Mouse (Mus musculus) MEL (cell line): ENCODE results near the gene Etv5. TPM values are rescaled to one million over a fixed set of nuclear protein-coding genes. Genes with fewer than 3 reads are reported as not detected.
A peak's percentile ranks its signal among the peaks of the same experiment; 100 is the strongest.

Experiments used
- DNase-seq: peaks from one replicate; pipeline ENCODE4 v3.0.0; 2011; ENCODE audit warnings: low read depth, low spot score
- H3K27ac ChIP-seq: 2 replicates; pipeline ENCODE4 v1.5.1; 2012; ENCODE audit warnings: low read depth, mild to moderate bottlenecking, control low read depth, low read length, moderate library complexity; ENCODE audit not compliant: control insufficient read depth
- H3K27me3 ChIP-seq, 2 experiments: fragments of 150-350 bp in 1 of 2; sonication (generic) in 1 of 2; 2 replicates each; pipeline ENCODE4 v1.6.1; 2012; ENCODE audit warnings: low read length in 2 of 2, mild to moderate bottlenecking in 2 of 2, improper control_type of control experiment in 1 of 2, moderate library complexity in 1 of 2; ENCODE audit not compliant: insufficient read depth in 2 of 2, control insufficient read depth in 1 of 2
- H3K36me3 ChIP-seq, 2 experiments: 2 replicates each; pipeline ENCODE4 v1.6.1; 2012 to 2014; ENCODE audit warnings: low read length in 2 of 2, improper control_type of control experiment in 1 of 2, inconsistent platforms in 1 of 2, mild to moderate bottlenecking in 1 of 2; ENCODE audit not compliant: insufficient read depth in 2 of 2, control insufficient read depth in 1 of 2
- H3K4me1 ChIP-seq, 2 experiments: fragments of 150-350 bp in 1 of 2; sonication (generic) in 1 of 2; 2 replicates each; pipeline ENCODE4 v1.6.1; 2012; ENCODE audit warnings: low read length in 2 of 2, improper control_type of control experiment in 1 of 2, mild to moderate bottlenecking in 1 of 2; ENCODE audit not compliant: insufficient read depth in 2 of 2, control insufficient read depth in 1 of 2
- H3K4me3 ChIP-seq, 2 experiments: fragments of 150-350 bp in 1 of 2; sonication (generic) in 1 of 2; 2 replicates each; pipeline ENCODE4 v1.5.1; 2012; ENCODE audit warnings: low read depth in 2 of 2, low read length in 2 of 2, mild to moderate bottlenecking in 2 of 2, moderate library complexity in 2 of 2, control low read depth in 1 of 2, improper control_type of control experiment in 1 of 2; ENCODE audit not compliant: control insufficient read depth in 1 of 2, insufficient read depth in 1 of 2
- H3K79me2 ChIP-seq: 2 replicates; pipeline ENCODE4 v1.6.1; 2012; ENCODE audit warnings: mild to moderate bottlenecking, low read length, moderate library complexity; ENCODE audit not compliant: control insufficient read depth, poor library complexity, insufficient read depth
- H3K9ac ChIP-seq: 2 replicates; pipeline ENCODE4 v1.6.1; 2012; ENCODE audit warnings: low read depth, mild to moderate bottlenecking, control low read depth, low read length, moderate library complexity; ENCODE audit not compliant: control insufficient read depth, poor library complexity, severe bottlenecking
- H3K9me3 ChIP-seq: fragments of 150-350 bp; sonication (generic); replicated peaks from 2 replicates; pipeline ENCODE4 v1.6.1; 2012; ENCODE audit warnings: mild to moderate bottlenecking, low read length, improper control_type of control experiment, moderate library complexity; ENCODE audit not compliant: insufficient read depth
- CHD1 ChIP-seq: IDR thresholded peaks from 2 replicates; pipeline ENCODE4 v1.6.1; 2012; ENCODE audit warnings: low read depth, mild to moderate bottlenecking, inconsistent platforms, low read length, improper control_type of control experiment
- CTCF ChIP-seq, 3 experiments: IDR thresholded peaks in 2 of 3; conservative IDR thresholded peaks in 1 of 3; 2 replicates each; pipeline ENCODE4 v1.5.1; 2011 to 2012; ENCODE audit warnings: low read length in 3 of 3, low read depth in 2 of 3, mild to moderate bottlenecking in 2 of 3, improper control_type of control experiment in 1 of 3, inconsistent platforms in 1 of 3, mixed read lengths in 1 of 3, moderate library complexity in 1 of 3; ENCODE audit not compliant: control insufficient read depth in 1 of 3, insufficient read depth in 1 of 3, poor library complexity in 1 of 3, severe bottlenecking in 1 of 3
- ETS1 ChIP-seq: IDR thresholded peaks from 2 replicates; pipeline ENCODE4 v1.6.1; 2012; ENCODE audit warnings: low read depth, mild to moderate bottlenecking, inconsistent platforms, low read length, improper control_type of control experiment, moderate library complexity
- GABPA ChIP-seq: IDR thresholded peaks from 2 replicates; pipeline ENCODE4 v1.6.1; 2012; ENCODE audit warnings: low read depth, mild to moderate bottlenecking, inconsistent platforms, low read length, improper control_type of control experiment, moderate library complexity
- GATA1 ChIP-seq: IDR thresholded peaks from 2 replicates; pipeline ENCODE4 v1.6.1; 2011; ENCODE audit warnings: low read depth, low read length, improper control_type of control experiment
- HCFC1 ChIP-seq: IDR thresholded peaks from 2 replicates; pipeline ENCODE4 v1.6.1; 2012; ENCODE audit warnings: low read depth, mild to moderate bottlenecking, inconsistent platforms, low read length, improper control_type of control experiment, moderate library complexity
- JUND ChIP-seq: IDR thresholded peaks from 2 replicates; pipeline ENCODE4 v1.6.1; 2011; ENCODE audit warnings: low read depth, mild to moderate bottlenecking, improper control_type of control experiment, low read length
- KAT2A ChIP-seq: conservative IDR thresholded peaks from 2 replicates; pipeline ENCODE4 v1.6.1; 2012; ENCODE audit warnings: low read depth, low read length, improper control_type of control experiment, inconsistent platforms
- MAFK ChIP-seq: IDR thresholded peaks from 2 replicates; pipeline ENCODE4 v1.6.1; 2011; ENCODE audit warnings: low read depth, mild to moderate bottlenecking, low read length, improper control_type of control experiment, borderline replicate concordance
- MAX ChIP-seq: IDR thresholded peaks from 2 replicates; pipeline ENCODE4 v1.6.1; 2011; ENCODE audit warnings: low read length, improper control_type of control experiment
- MEF2A ChIP-seq: IDR thresholded peaks from 2 replicates; pipeline ENCODE4 v1.6.1; 2014; ENCODE audit warnings: low read depth, mild to moderate bottlenecking, inconsistent platforms, low read length, improper control_type of control experiment; ENCODE audit not compliant: poor library complexity, insufficient replicate concordance, severe bottlenecking; ENCODE audit errors: extremely low read depth
- MYC ChIP-seq: IDR thresholded peaks from 2 replicates; pipeline ENCODE4 v1.6.1; 2011; ENCODE audit warnings: low read depth, mild to moderate bottlenecking, low read length, improper control_type of control experiment, moderate library complexity
- NELFE ChIP-seq: IDR thresholded peaks from 2 replicates; pipeline ENCODE4 v1.6.1; 2011; ENCODE audit warnings: low read depth, low read length, improper control_type of control experiment
- POLR2A ChIP-seq, 2 experiments: IDR thresholded peaks; 2 replicates each; pipeline ENCODE4 v1.6.1; 2011 to 2012; ENCODE audit warnings: low read length in 2 of 2, mild to moderate bottlenecking in 2 of 2, control low read depth in 1 of 2, improper control_type of control experiment in 1 of 2, low read depth in 1 of 2, moderate library complexity in 1 of 2; ENCODE audit not compliant: control insufficient read depth in 1 of 2, insufficient read depth in 1 of 2, poor library complexity in 1 of 2
- POLR2AphosphoS2 ChIP-seq: IDR thresholded peaks from 2 replicates; pipeline ENCODE4 v1.6.1; 2011; ENCODE audit warnings: low read length, improper control_type of control experiment
- SIN3A ChIP-seq: IDR thresholded peaks from 2 replicates; pipeline ENCODE4 v1.6.1; 2012; ENCODE audit warnings: low read length, improper control_type of control experiment, inconsistent platforms
- TAL1 ChIP-seq: IDR thresholded peaks from 2 replicates; pipeline ENCODE4 v1.6.1; 2012; ENCODE audit warnings: mild to moderate bottlenecking, inconsistent platforms, low read length, moderate library complexity, mixed read lengths
- TCF12 ChIP-seq: IDR thresholded peaks from 2 replicates; pipeline ENCODE4 v1.6.1; 2014; ENCODE audit warnings: low read depth, mild to moderate bottlenecking, inconsistent platforms, low read length, improper control_type of control experiment, moderate library complexity
- UBTF ChIP-seq: IDR thresholded peaks from 2 replicates; pipeline ENCODE4 v1.6.1; 2012; ENCODE audit warnings: low read depth, mild to moderate bottlenecking, inconsistent platforms, low read length, improper control_type of control experiment, moderate library complexity, borderline replicate concordance; ENCODE audit not compliant: insufficient read depth
- USF1 ChIP-seq: IDR thresholded peaks from 2 replicates; pipeline ENCODE4 v1.6.1; 2014; ENCODE audit warnings: low read depth, mild to moderate bottlenecking, inconsistent platforms, low read length, improper control_type of control experiment, moderate library complexity
- USF2 ChIP-seq, 2 experiments: IDR thresholded peaks; 2 replicates each; pipeline ENCODE4 v1.6.1; 2011 to 2012; ENCODE audit warnings: improper control_type of control experiment in 2 of 2, low read length in 2 of 2, borderline replicate concordance in 1 of 2, inconsistent platforms in 1 of 2, low read depth in 1 of 2, mild to moderate bottlenecking in 1 of 2; ENCODE audit not compliant: insufficient read depth in 1 of 2
- ZC3H11A ChIP-seq: IDR thresholded peaks from 2 replicates; pipeline ENCODE4 v1.6.1; 2012; ENCODE audit warnings: low read depth, mild to moderate bottlenecking, inconsistent platforms, low read length, improper control_type of control experiment
- ZMIZ1 ChIP-seq: IDR thresholded peaks from 2 replicates; pipeline ENCODE4 v1.6.1; 2012; ENCODE audit warnings: low read depth, mild to moderate bottlenecking, inconsistent platforms, low read length, improper control_type of control experiment, moderate library complexity
- polyA plus RNA-seq, 2 experiments: library from polyadenylated mRNA; stranded (reverse) in 1 of 2; unstranded in 1 of 2; fragments of >175 nt in 1 of 2; fragments of >200 nt in 1 of 2; gene quantifications; 2 replicates each; pipeline versions ENCODE4 v1.2.1 to v1.2.4; 2012; ENCODE audit warnings: low replicate concordance in 2 of 2, low read depth in 1 of 2; ENCODE audit not compliant: insufficient read length in 2 of 2, insufficient read depth in 1 of 2, missing spikeins in 1 of 2
- total RNA-seq: library from RNA; depleted of rRNA; stranded (reverse); fragments of 300-350 nt; gene quantifications from 2 replicates; pipeline ENCODE4 v1.2.3, GENCODE M21; 2012

Etv5 gene
- total and polyA plus RNA-seq, 3 experiments = 8.2 to 18.3 TPM; not detected in 1

- TF ChIP-seq MEF2A (no peak), USF1 (no peak), MAX (peak; percentile 73), HCFC1 (peak; percentile 64)
Observed at GRCm38 (mm10) chr16:22439499-22440177, at the start of gene Etv5 (continued).

- no peak overlapping the region for H3K9ac ChIP-seq
- no peak overlapping the region for H3K27ac ChIP-seq
- 0 out of 4 replicates have a peak, but pooled peaks cover 0 to 1% of the 10 kb centered on the region in 2 experiments for H3K27me3 ChIP-seq
- no peak overlapping the region for H3K4me3 ChIP-seq
- no peaks in the 10 kb centered on the region for H3K9me3 ChIP-seq
- no peaks in the 10 kb centered on the region for H3K4me1 ChIP-seq
- H3K79me2 ChIP-seq = no peaks in the 10 kb centered on the region
- no peak for TF ChIP-seq MEF2A
- TF ChIP-seq ETS1 = no peak
- no peak for TF ChIP-seq KAT2A
- no peak for TF ChIP-seq TAL1
- TF ChIP-seq SIN3A = no peak
- TF ChIP-seq MYC = no peak
- TF ChIP-seq NELFE = no peak
- no peak for TF ChIP-seq MAX
- no peak for TF ChIP-seq GABPA
- no peak for TF ChIP-seq USF2 (IDR thresholded peaks at IDR 0.05; ENCODE audit: borderline replicate concordance in 1 of 2, insufficient read depth in 1 of 2, low read depth in 1 of 2, low read length in 2 of 2)
- no peak for TF ChIP-seq GATA1
- no peak for TF ChIP-seq POLR2AphosphoS2
- no peak for TF ChIP-seq ZMIZ1
- TF ChIP-seq HCFC1 = no peak
- TF ChIP-seq CTCF (IDR thresholded peaks at IDR 0.05 in 2 of 3, conservative IDR thresholded peaks at IDR 0.05 in 1 of 3; ENCODE audit: control insufficient read depth in 1 of 3, insufficient read depth in 1 of 3, low read depth in 2 of 3, low read length in 3 of 3, poor library complexity in 1 of 3, severe bottlenecking in 1 of 3) = no peak
- no peaks in the 10 kb centered on the region for H3K36me3 ChIP-seq
- no peak for DNase-seq
Observed at GRCm38 (mm10) chr16:22483900-22484299, 44.4 kb upstream of the Etv5 start.

GRCm38 (mm10) chr16:22479322-22479721 lies 39.8 kb upstream of the Etv5 start:
- peaks cover 0 to 3% of the 10 kb centered on the region in 2 experiments; a peak in 1 of 4 replicates for H3K27me3 ChIP-seq
- no peaks in the 10 kb centered on the region for H3K9me3 ChIP-seq
- no peaks in the 10 kb centered on the region for H3K4me1 ChIP-seq
- no peak for DNase-seq
- H3K79me2 ChIP-seq = no peaks in the 10 kb centered on the region
- TF ChIP-seq TCF12 = no peak
- TF ChIP-seq MYC = no peak
- TF ChIP-seq ETS1 = no peak
- no peak for TF ChIP-seq CHD1
- TF ChIP-seq POLR2A (IDR thresholded peaks at IDR 0.05; ENCODE audit: control insufficient read depth in 1 of 2, insufficient read depth in 1 of 2, low read depth in 1 of 2, low read length in 2 of 2, poor library complexity in 1 of 2) = no peak
- no peak for TF ChIP-seq NELFE
- TF ChIP-seq GABPA = no peak
- TF ChIP-seq TAL1 = no peak
- TF ChIP-seq ZMIZ1 = no peak
- TF ChIP-seq MAFK = no peak
- TF ChIP-seq HCFC1 = no peak
- TF ChIP-seq MEF2A = no peak
- TF ChIP-seq ZC3H11A = no peak
- TF ChIP-seq UBTF = no peak
- no peak for TF ChIP-seq SIN3A
- TF ChIP-seq JUND = no peak
- TF ChIP-seq, all 39 proteins: peak for 0
- no peak overlapping the region for H3K4me3 ChIP-seq
- no peaks in the 10 kb centered on the region for H3K36me3 ChIP-seq
- no peak overlapping the region for H3K9ac ChIP-seq
- no peak overlapping the region for H3K27ac ChIP-seq
